Mouse (Mus musculus) cerebellum, adult 2 months (tissue): ENCODE measurements at regions not wholly inside any gene's neighbourhood (a gene's known extent, or its start where the extent isn't known, plus 50 kb on each side); places are given as distances from the start of the nearest gene placed in this dataset.

Experiments used
- DNase-seq, 2 experiments: peaks; one replicate each; pipeline ENCODE4 v3.0.0; 2021
- H3K27ac ChIP-seq: fragments of 200-500 bp; 2 replicates; pipeline ENCODE4 v1.5.1; 2012; ENCODE audit warnings: low read length, control low read depth, inconsistent platforms; ENCODE audit not compliant: insufficient read depth
- H3K27me3 ChIP-seq: fragments of 200-500 bp; 2 replicates; pipeline ENCODE4 v1.6.1; 2012; ENCODE audit warnings: inconsistent platforms, mild to moderate bottlenecking, low read length, moderate library complexity; ENCODE audit not compliant: control insufficient read depth, insufficient read depth
- H3K4me1 ChIP-seq: fragments of 200-500 bp; 2 replicates; pipeline ENCODE4 v1.6.1; 2011; ENCODE audit warnings: low read length; ENCODE audit not compliant: control insufficient read depth, insufficient read depth
- H3K4me3 ChIP-seq: fragments of 200-500 bp; replicated peaks from 2 replicates; pipeline ENCODE3; 2011; ENCODE audit warnings: mild to moderate bottlenecking, low read depth, low read length, control low read depth; ENCODE audit not compliant: insufficient read depth
- CTCF ChIP-seq: fragments of 200-500 bp; IDR thresholded peaks from 2 replicates; pipeline ENCODE4 v1.5.1; 2011; ENCODE audit warnings: low read depth, mild to moderate bottlenecking, control low read depth, low read length, moderate library complexity, borderline replicate concordance; ENCODE audit not compliant: insufficient read depth
- POLR2A ChIP-seq: fragments of 200-500 bp; IDR thresholded peaks from 2 replicates; pipeline ENCODE4 v1.6.1; 2011; ENCODE audit warnings: low read length, control low read depth, borderline replicate concordance; ENCODE audit not compliant: insufficient read depth
- WGBS: fragments of 180-500 bp; shearing (Covaris S2); methylation state at CpG from one replicate; pipeline ENCODE4 v1.1.7; 2018; 5-methylcytosine and 5-hydroxymethylcytosine counted together

GRCm38 (mm10) chr11:32109911-32110310 lies 90.2 kb downstream of the Il9r start:
- DNase-seq: no peak
- Histone ChIP-seq H3K27me3 (no peaks in the 10 kb centered on the region), H3K27ac (no peak overlapping the region), H3K4me3 (no peak overlapping the region), H3K4me1 (no peaks in the 10 kb centered on the region)
- WGBS: 92% methylated on average over 3 of the region's 3 CpGs
- TF ChIP-seq POLR2A: no peak
- TF ChIP-seq CTCF: no peak
